Mouse (Mus musculus) embryonic facial prominence, embryonic 10.5 days (tissue): ENCODE data around the gene Ctbp1. TPM values are rescaled to one million over a fixed set of nuclear protein-coding genes. Genes with fewer than 3 reads are reported as not detected.

Experiments used
- DNase-seq: peaks from one replicate; pipeline ENCODE4 v3.0.0-alpha.2; 2017; ENCODE audit warnings: low spot score
- H3K27ac ChIP-seq: fragments of 300-500 bp; sonication (generic); replicated peaks from 2 replicates; pipeline ENCODE4 v1.5.1; 2016; ENCODE audit warnings: mild to moderate bottlenecking
- H3K27me3 ChIP-seq: fragments of 300-500 bp; sonication (generic); replicated peaks from 2 replicates; pipeline ENCODE4 v1.6.1; 2016; ENCODE audit warnings: low read depth, mild to moderate bottlenecking; ENCODE audit not compliant: poor library complexity, severe bottlenecking
- H3K36me3 ChIP-seq: fragments of 300-500 bp; sonication (generic); replicated peaks from 2 replicates; pipeline ENCODE4 v1.6.1; 2016; ENCODE audit warnings: mild to moderate bottlenecking, moderate library complexity
- H3K4me1 ChIP-seq: fragments of 300-500 bp; sonication (generic); 2 replicates; pipeline ENCODE4 v1.6.1; 2016
- H3K4me3 ChIP-seq: fragments of 300-500 bp; sonication (generic); 2 replicates; pipeline ENCODE4 v1.5.1; 2016; ENCODE audit warnings: mild to moderate bottlenecking, moderate library complexity
- H3K9me3 ChIP-seq: fragments of 300-500 bp; sonication (generic); 2 replicates; pipeline ENCODE4 v1.6.1; 2016; ENCODE audit warnings: mild to moderate bottlenecking
- WGBS: fragments of 180-500 bp; shearing (Covaris S2); methylation state at CpG from one replicate; pipeline ENCODE4 v1.1.7; 2016; 5-methylcytosine and 5-hydroxymethylcytosine counted together
- polyA plus RNA-seq: library from polyadenylated mRNA; unstranded; fragments of >200 nt; fragmentation: Nextera tagmentation; extraction: Ambion mirVana; gene quantifications from 2 replicates; pipeline ENCODE4 v1.2.1, GENCODE M21; 2016

Gene Ctbp1
- polyA plus RNA-seq, 1 experiment from 2014 or later: 420 TPM

DNA sequence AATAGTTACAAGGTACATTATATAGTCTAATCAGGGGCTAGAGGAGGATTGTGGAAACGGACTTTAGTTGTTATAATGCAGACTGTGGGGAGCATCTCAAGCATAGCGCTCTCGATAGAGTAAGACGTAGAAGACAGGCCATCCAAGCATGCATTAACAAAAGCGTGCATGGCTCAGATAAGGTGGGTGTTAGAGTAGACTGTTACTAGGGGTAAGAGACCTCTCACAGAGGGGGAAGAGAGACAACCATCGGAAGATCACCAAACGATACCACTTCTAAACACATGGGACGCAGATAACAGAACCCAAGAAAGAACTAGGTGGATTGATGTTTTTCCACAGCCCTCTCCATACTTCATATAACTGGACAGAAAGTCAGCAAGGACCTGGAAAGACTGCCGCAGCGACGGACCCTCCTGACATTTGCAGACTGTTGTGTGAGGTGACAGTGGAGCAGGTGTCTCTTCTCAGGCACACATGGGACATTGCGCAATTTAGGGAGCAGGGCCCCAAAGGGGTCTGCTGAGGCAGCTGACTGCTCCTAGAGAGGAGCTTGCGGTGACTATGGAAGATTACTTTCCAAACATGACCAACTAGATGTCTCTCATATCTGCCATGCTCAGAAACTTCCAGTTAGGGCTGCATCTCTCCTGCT is 72.2 kb downstream of the Ctbp1 start:
- Histone ChIP-seq H3K27me3 (no peaks in the 10 kb centered on the region), H3K36me3 (no peaks in the 10 kb centered on the region), H3K4me1 (no peaks in the 10 kb centered on the region), H3K9me3 (no peaks in the 10 kb centered on the region), H3K27ac (no peak overlapping the region), H3K4me3 (no peak overlapping the region)
- WGBS: 90% methylated on average over 13 of the region's 13 CpGs
- DNase-seq: no peak

DNA sequence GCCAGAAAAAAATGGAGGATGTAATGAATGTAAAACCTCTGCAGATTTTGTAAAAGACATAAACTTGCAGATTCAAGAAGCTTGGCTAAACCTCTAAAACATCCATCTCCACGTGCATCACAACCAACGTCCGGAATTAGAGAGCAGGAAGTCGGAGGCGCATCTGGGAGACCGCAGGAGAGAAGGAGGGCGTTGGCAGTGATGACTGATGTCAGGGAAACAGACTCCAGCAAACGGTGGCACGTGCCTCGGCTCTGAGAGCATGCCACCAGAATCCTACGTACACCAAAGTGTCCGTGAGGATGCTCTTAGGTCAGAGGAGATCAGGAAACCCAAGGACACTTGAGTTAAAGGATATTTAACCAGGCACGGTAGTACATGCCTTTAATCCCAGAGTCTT is 73.1 kb downstream of the Ctbp1 start:
- no peaks in the 10 kb centered on the region for H3K4me1 ChIP-seq
- H3K9me3 ChIP-seq: no peaks in the 10 kb centered on the region
- H3K27ac ChIP-seq: no peak overlapping the region
- 78% methylated on average over 13 of the region's 13 CpGs for WGBS
- no peaks in the 10 kb centered on the region for H3K27me3 ChIP-seq
- H3K4me3 ChIP-seq: no peak overlapping the region
- DNase-seq: no peak
- H3K36me3 ChIP-seq: no peaks in the 10 kb centered on the region

DNA sequence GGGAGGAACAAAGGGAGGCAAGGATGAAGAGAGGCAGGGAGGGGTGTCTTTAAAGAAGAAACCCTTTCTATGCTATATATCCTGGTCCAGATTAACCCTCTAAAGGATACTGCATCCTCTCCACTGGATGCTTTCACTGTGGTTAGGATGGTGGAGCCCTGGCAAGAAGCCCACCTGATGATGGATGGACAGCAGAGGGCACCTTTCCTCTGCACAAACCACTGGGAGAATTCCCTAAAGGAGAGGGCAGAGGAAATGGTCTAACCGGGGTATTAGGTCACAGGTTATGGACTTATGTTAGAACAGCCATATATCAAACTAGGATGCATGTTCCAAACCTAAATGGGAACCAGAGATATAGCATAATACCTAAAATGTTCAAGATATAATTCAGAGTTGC is 74.7 kb downstream of the Ctbp1 start:
- H3K4me1 ChIP-seq: no peaks in the 10 kb centered on the region
- no peak overlapping the region for H3K27ac ChIP-seq
- no peak overlapping the region for H3K4me3 ChIP-seq
- H3K36me3 ChIP-seq: no peaks in the 10 kb centered on the region
- no peaks in the 10 kb centered on the region for H3K27me3 ChIP-seq
- no peak for DNase-seq
- no peaks in the 10 kb centered on the region for H3K9me3 ChIP-seq
- whole genome bisulfite sequencing: 77% methylated on average over 1 of the region's 1 CpGs

Other genes with a start within 250 kb of the Ctbp1 start
- 0.05 TPM in 1 of 2 replicates, not detected in the other for gene Slc5a1, start 170.8 kb downstream of the Ctbp1 start, polyA plus RNA-seq
- gene Spon2, start 56.5 kb downstream of the Ctbp1 start, polyA plus RNA-seq: 3.5 and 3.6 TPM in 2 replicates
- 154 and 163 TPM in 2 replicates for gene Maea, start 60.5 kb upstream of the Ctbp1 start, polyA plus RNA-seq
- gene Uvssa, start 103.6 kb upstream of the Ctbp1 start, polyA plus RNA-seq: 7.7 and 8.8 TPM in 2 replicates
- not detected in 2 replicates for gene Nkx1-1, start 159.0 kb upstream of the Ctbp1 start, polyA plus RNA-seq